Comparison of ENCODE assay signal across 9 mouse cellular contexts in genomic region chr4:76424324-76425229, GRCm38 (mm10).
DNase-seq lines count a peak whose midpoint lies in the region; ATAC-seq lines count a peak whose summit lies in the region.
"Had no signal": no experiment of that assay in that cellular context is flagged by ENCODE, and none has a peak within 500 bp of the region (broad histone marks: within the 10 kb centered on the region; RNA-seq: fewer than 3 reads in every experiment).

No protein-coding gene starts in this region.

- H3K27me3 ChIP-seq in forebrain, embryonic 16.5 days (replicated peaks; ENCODE audit: control insufficient read depth, insufficient read depth, low read length), result no peaks in the 10 kb centered on the region

- no peaks in the 10 kb centered on the region; the same call in 1 of the 2 replicates for H3K4me1 ChIP-seq in forebrain, embryonic 16.5 days (replicated peaks; ENCODE audit: control insufficient read depth, insufficient read depth, low read length)

- H3K9me3 ChIP-seq in forebrain, embryonic 16.5 days (ENCODE audit: control insufficient read depth, low read length), result no peaks in the 10 kb centered on the region

- H3K27ac ChIP-seq in forebrain, embryonic 16.5 days (ENCODE audit: low read length), result no peak overlapping the region
- H3K27ac ChIP-seq: liver, embryonic 14.5 days had no signal

- H3K9ac ChIP-seq in forebrain, embryonic 16.5 days (replicated peaks; ENCODE audit: low read depth, low read length), result no peak overlapping the region
- H3K9ac ChIP-seq: liver, embryonic 14.5 days had no signal

- no peak overlapping the region for H3K4me2 ChIP-seq in forebrain, embryonic 16.5 days (ENCODE audit: low read length)

- DNase-seq in cerebellum, postnatal 4 days (ENCODE audit: low spot score in 2 of 2), result no peak
- peak; percentile 26 to 45 for DNase-seq in urinary bladder, postnatal 36 days (ENCODE audit: low spot score in 2 of 2)
- no peak for DNase-seq in urinary bladder, postnatal 10 days (ENCODE audit: low spot score)
- peak; percentile 74 for DNase-seq in kidney, postnatal 10 days
- no peak for DNase-seq in ovary, postnatal 36 days (ENCODE audit: low spot score)
- DNase-seq in testis, postnatal 10 days (ENCODE audit: low spot score), result no peak

- H3K36me3 ChIP-seq in forebrain, embryonic 16.5 days (ENCODE audit: control insufficient read depth, insufficient read depth), result no peaks in the 10 kb centered on the region

- no peak overlapping the region for H3K4me3 ChIP-seq in forebrain, embryonic 16.5 days (replicated peaks; ENCODE audit: low read length)

- 67% methylated on average over 9 of the region's 9 CpGs for WGBS in forebrain, embryonic 16.5 days

- ATAC-seq in cerebellum, adult (ENCODE audit: insufficient number of reproducible peaks, low FRiP score, low TSS enrichment), result peak; percentile 51; the same call in 1 of the 2 replicates
- ATAC-seq in forebrain, embryonic 16.5 days, result no peak

Comparison
In these comparisons a context has a peak if more than half of its experiments do, and no peak if none do; other contexts are left out.
1. DNase-seq: peak in urinary bladder, postnatal 36 days (2 of 2) and kidney, postnatal 10 days (single experiment); none in cerebellum, postnatal 4 days (0 of 2), urinary bladder, postnatal 10 days (single experiment), ovary, postnatal 36 days (single experiment) and testis, postnatal 10 days (single experiment).